Mouse (Mus musculus): ENCODE data around the gene Micu1.

GRCm38 (mm10) chr10:59793454-59793853, 91.2 kb downstream of the Micu1 start:
- TF ChIP-seq POLR2A (IDR thresholded peaks at IDR 0.05; ENCODE audit: borderline replicate concordance, low read depth, low read length) (no peak), CTCF (IDR thresholded peaks at IDR 0.05; ENCODE audit: low read depth, low read length) (no peak)

Data from bone marrow macrophage, adult 2 months (primary cell).